Mouse (Mus musculus) hindbrain, embryonic 15.5 days (tissue): ENCODE results near the gene Scrn3. TPM values are rescaled to one million over a fixed set of nuclear protein-coding genes. Genes with fewer than 3 reads are reported as not detected.

Source experiments
- ATAC-seq: fragments of 200-750 bp; cut with Nextera tagmentation; 2 replicates; pipeline ENCODE4 v1.8.0; 2017; ENCODE audit warnings: low read depth, moderate number of reproducible peaks, moderate TSS enrichment; ENCODE audit not compliant: low FRiP score
- H3K27ac ChIP-seq: fragments of 300-500 bp; sonication (generic); replicated peaks from 2 replicates; pipeline ENCODE4 v1.5.1; 2015; ENCODE audit warnings: mild to moderate bottlenecking, inconsistent platforms
- H3K27me3 ChIP-seq: fragments of 300-500 bp; sonication (generic); 2 replicates; pipeline ENCODE4 v1.6.1; 2015; ENCODE audit warnings: control low read depth, inconsistent platforms
- H3K36me3 ChIP-seq: fragments of 300-500 bp; sonication (generic); 2 replicates; pipeline ENCODE4 v1.6.1; 2015; ENCODE audit warnings: control low read depth, inconsistent platforms
- H3K4me1 ChIP-seq: fragments of 300-500 bp; sonication (generic); replicated peaks from 2 replicates; pipeline ENCODE4 v1.6.1; 2015; ENCODE audit warnings: control low read depth, inconsistent platforms
- H3K4me2 ChIP-seq: fragments of 300-500 bp; sonication (generic); 2 replicates; pipeline ENCODE4 v1.6.1; 2015; ENCODE audit warnings: moderate library complexity, mild to moderate bottlenecking, inconsistent platforms
- H3K4me3 ChIP-seq: fragments of 300-500 bp; sonication (generic); 2 replicates; pipeline ENCODE4 v1.5.1; 2015; ENCODE audit warnings: mild to moderate bottlenecking, inconsistent platforms
- H3K9ac ChIP-seq: fragments of 300-500 bp; sonication (generic); 2 replicates; pipeline ENCODE4 v1.6.1; 2015; ENCODE audit warnings: inconsistent platforms
- H3K9me3 ChIP-seq: fragments of 300-500 bp; sonication (generic); 2 replicates; pipeline ENCODE4 v1.6.1; 2016; ENCODE audit warnings: control low read depth, inconsistent platforms
- WGBS: fragments of 180-500 bp; shearing (Covaris S2); methylation state at CpG from one replicate; pipeline ENCODE4 v1.1.7; 2015; 5-methylcytosine and 5-hydroxymethylcytosine counted together
- polyA plus RNA-seq: library from polyadenylated mRNA; unstranded; fragments of >200 nt; fragmentation: Nextera tagmentation; extraction: Ambion mirVana; gene quantifications from 2 replicates; pipeline ENCODE4 v1.2.1, GENCODE M21; 2015

Gene Scrn3
- polyA plus RNA-seq, 1 experiment from 2014 or later: 7.3 TPM

- Histone ChIP-seq H3K4me2 (peak overlapping the region; percentile 12; the same call in 1 of the 2 replicates), H3K4me3 (no peak overlapping the region), H3K27ac (no peak overlapping the region), H3K4me1 (peaks cover 23% of the 10 kb centered on the region), H3K27me3 (peaks cover 41% of the 10 kb centered on the region), H3K9me3 (no peaks in the 10 kb centered on the region), H3K36me3 (no peaks in the 10 kb centered on the region), H3K9ac (no peak overlapping the region)
- peak; percentile 23; the same call in 1 of the 2 replicates for ATAC-seq
- WGBS: 2% methylated on average over 18 of the region's 18 CpGs
Measured at GRCm38 (mm10) chr2:73277709-73278075, 34.7 kb upstream of the Scrn3 start.

- Histone ChIP-seq H3K4me3 (no peak overlapping the region), H3K4me2 (peak overlapping the region; percentile 29), H3K9ac (no peak overlapping the region), H3K27ac (no peak overlapping the region), H3K9me3 (no peaks in the 10 kb centered on the region), H3K4me1 (peaks cover 17% of the 10 kb centered on the region), H3K27me3 (peaks cover 41% of the 10 kb centered on the region), H3K36me3 (no peaks in the 10 kb centered on the region)
- ATAC-seq: peak; percentile 74
- WGBS: 2% methylated on average over 20 of the region's 20 CpGs
Measured at GRCm38 (mm10) chr2:73278131-73278854, 34.1 kb upstream of the Scrn3 start.

DNA sequence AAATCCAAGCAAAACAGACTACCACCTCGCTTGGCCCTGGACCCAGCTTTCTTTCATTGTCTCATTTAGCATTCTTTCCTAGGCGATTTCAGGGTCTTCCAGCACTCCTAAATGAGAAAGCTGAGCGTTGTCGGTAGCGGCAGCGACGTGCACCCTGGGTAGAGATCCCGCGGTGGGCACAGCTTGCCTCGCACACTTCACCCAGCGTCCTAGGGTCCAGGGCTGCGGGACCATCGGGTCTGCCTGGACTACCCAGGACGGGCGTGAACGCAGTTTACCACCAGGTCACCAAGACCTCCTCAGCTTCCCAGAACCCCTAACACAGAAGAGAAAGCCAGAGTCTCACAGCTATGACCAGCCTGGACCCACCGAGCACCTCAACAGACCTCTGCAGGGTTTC, 33.5 kb upstream of the Scrn3 start:
- Histone ChIP-seq H3K9me3 (no peaks in the 10 kb centered on the region), H3K4me3 (no peak overlapping the region), H3K36me3 (no peaks in the 10 kb centered on the region), H3K4me1 (peaks cover 11% of the 10 kb centered on the region), H3K27me3 (peaks cover 41% of the 10 kb centered on the region), H3K4me2 (peak overlapping the region; percentile 29), H3K9ac (no peak overlapping the region), H3K27ac (no peak overlapping the region)
- ATAC-seq: peak; percentile 46
- under 1% methylated on average over 17 of the region's 17 CpGs for WGBS

GRCm38 (mm10) chr2:73279271-73280038, 32.9 kb upstream of the Scrn3 start:
- peaks cover 41% of the 10 kb centered on the region for H3K27me3 ChIP-seq
- no peaks in the 10 kb centered on the region for H3K9me3 ChIP-seq
- H3K4me3 ChIP-seq: 0 out of 2 replicates have a peak overlapping the region, but pooled peaks have one; percentile 7
- H3K4me2 ChIP-seq: peak overlapping the region; percentile 29
- H3K36me3 ChIP-seq: no peaks in the 10 kb centered on the region
- no peak overlapping the region for H3K9ac ChIP-seq
- no peak; the same call in 1 of the 2 replicates for ATAC-seq
- peaks cover 5% of the 10 kb centered on the region for H3K4me1 ChIP-seq
- H3K27ac ChIP-seq: no peak overlapping the region
- under 1% methylated on average over 31 of the region's 31 CpGs for WGBS

DNA sequence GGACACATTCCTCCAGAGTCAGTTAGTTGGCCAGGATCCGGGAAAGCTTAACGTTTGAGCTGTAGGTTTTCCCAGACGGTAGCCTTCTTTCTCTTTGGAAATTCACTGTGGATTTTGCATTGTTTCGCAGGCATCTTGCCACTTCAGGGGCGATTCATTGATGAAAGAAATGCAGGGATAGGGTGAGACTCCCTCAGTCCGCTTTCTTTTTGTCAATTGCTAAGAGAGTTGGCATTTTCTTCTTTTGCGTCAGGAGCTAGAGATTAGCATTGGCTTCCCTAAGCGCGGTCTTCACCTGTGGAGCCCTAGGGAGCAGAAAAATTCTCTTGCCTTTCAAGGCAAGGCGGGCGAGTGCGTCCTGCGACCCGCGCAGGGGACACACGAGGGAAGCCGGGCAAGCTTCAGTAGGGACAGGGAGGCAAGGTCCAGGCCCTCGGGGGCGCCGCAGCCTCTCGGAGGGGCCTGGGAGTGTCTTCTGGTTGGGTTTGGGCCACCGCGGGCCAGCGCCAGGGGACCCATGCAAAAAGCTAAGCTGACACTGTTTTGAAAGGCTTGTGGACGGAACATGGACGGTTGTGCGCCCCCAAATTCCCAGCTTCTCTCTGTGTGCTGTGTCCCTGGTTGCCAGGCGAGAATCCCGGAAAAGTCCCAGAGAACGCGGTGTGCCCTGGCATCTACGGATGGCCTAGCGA, 31.9 kb upstream of the Scrn3 start:
- Histone ChIP-seq H3K4me3 (no peak overlapping the region; the same call in 1 of the 2 replicates), H3K4me1 (peaks cover 3% of the 10 kb centered on the region; the same call in 1 of the 2 replicates), H3K4me2 (no peak overlapping the region; the same call in 1 of the 2 replicates), H3K9me3 (no peaks in the 10 kb centered on the region), H3K36me3 (no peaks in the 10 kb centered on the region), H3K9ac (no peak overlapping the region), H3K27me3 (peaks cover 41% of the 10 kb centered on the region), H3K27ac (no peak overlapping the region)
- 3% methylated on average over 33 of the region's 33 CpGs for WGBS
- no peak for ATAC-seq

GRCm38 (mm10) chr2:73281048-73281661, 31.2 kb upstream of the Scrn3 start:
- no peak for ATAC-seq
- no peak overlapping the region; the same call in 1 of the 2 replicates for H3K4me2 ChIP-seq
- no peak overlapping the region for H3K27ac ChIP-seq
- no peak overlapping the region; the same call in 1 of the 2 replicates for H3K4me3 ChIP-seq
- peaks cover 36% of the 10 kb centered on the region for H3K27me3 ChIP-seq
- no peaks in the 10 kb centered on the region for H3K36me3 ChIP-seq
- no peaks in the 10 kb centered on the region for H3K9me3 ChIP-seq
- H3K4me1 ChIP-seq: peaks cover 3% of the 10 kb centered on the region; the same call in 1 of the 2 replicates
- no peak overlapping the region for H3K9ac ChIP-seq
- 17% methylated on average over 22 of the region's 22 CpGs for WGBS

- WGBS: 15% methylated on average over 7 of the region's 7 CpGs
- H3K9ac ChIP-seq: no peak overlapping the region
- no peak overlapping the region for H3K4me3 ChIP-seq
- no peak overlapping the region for H3K27ac ChIP-seq
- no peaks in the 10 kb centered on the region for H3K9me3 ChIP-seq
- H3K4me2 ChIP-seq: no peak overlapping the region
- no peak for ATAC-seq
- H3K36me3 ChIP-seq: no peaks in the 10 kb centered on the region
- peaks cover 3% of the 10 kb centered on the region; the same call in 1 of the 2 replicates for H3K4me1 ChIP-seq
- peaks cover 33% of the 10 kb centered on the region for H3K27me3 ChIP-seq
Measured at GRCm38 (mm10) chr2:73281707-73282106, 30.7 kb upstream of the Scrn3 start.

- no peak overlapping the region for H3K4me3 ChIP-seq
- WGBS: 10% methylated on average over 2 of the region's 2 CpGs
- no peak overlapping the region for H3K4me2 ChIP-seq
- peaks cover 6% of the 10 kb centered on the region; the same call in 1 of the 2 replicates for H3K36me3 ChIP-seq
- no peak overlapping the region for H3K9ac ChIP-seq
- no peak overlapping the region for H3K27ac ChIP-seq
- no peaks in the 10 kb centered on the region for H3K4me1 ChIP-seq
- no peak for ATAC-seq
- no peaks in the 10 kb centered on the region for H3K9me3 ChIP-seq
- H3K27me3 ChIP-seq: peaks cover 18% of the 10 kb centered on the region
Measured at GRCm38 (mm10) chr2:73285630-73286029, 26.8 kb upstream of the Scrn3 start.

DNA sequence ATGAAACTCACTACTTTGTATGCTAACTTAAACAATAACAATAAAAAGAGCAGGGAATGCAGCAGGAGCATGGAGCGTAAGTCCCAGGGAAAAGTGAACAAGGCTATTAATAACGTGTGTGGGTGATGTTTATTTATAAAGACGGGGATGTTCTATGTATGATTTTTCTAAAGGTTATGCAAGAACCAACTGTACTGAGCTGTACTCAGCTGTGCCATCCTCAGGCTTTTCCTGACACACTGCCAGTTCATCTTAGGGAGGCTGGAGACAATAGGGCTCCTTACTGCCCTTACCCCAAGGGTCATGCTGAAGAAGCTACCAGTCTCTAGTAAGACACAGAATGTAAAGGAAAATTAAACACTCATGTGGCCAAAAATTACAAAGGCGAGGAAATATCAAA, 21.3 kb upstream of the Scrn3 start:
- H3K4me2 ChIP-seq: no peak overlapping the region
- H3K9ac ChIP-seq: no peak overlapping the region
- no peak overlapping the region for H3K4me3 ChIP-seq
- peaks cover 28% of the 10 kb centered on the region; the same call in 1 of the 2 replicates for H3K36me3 ChIP-seq
- no peak for ATAC-seq
- no peak overlapping the region for H3K27ac ChIP-seq
- no peaks in the 10 kb centered on the region for H3K27me3 ChIP-seq
- H3K9me3 ChIP-seq: no peaks in the 10 kb centered on the region
- H3K4me1 ChIP-seq: no peaks in the 10 kb centered on the region
- WGBS: 87% methylated on average over 4 of the region's 4 CpGs

DNA sequence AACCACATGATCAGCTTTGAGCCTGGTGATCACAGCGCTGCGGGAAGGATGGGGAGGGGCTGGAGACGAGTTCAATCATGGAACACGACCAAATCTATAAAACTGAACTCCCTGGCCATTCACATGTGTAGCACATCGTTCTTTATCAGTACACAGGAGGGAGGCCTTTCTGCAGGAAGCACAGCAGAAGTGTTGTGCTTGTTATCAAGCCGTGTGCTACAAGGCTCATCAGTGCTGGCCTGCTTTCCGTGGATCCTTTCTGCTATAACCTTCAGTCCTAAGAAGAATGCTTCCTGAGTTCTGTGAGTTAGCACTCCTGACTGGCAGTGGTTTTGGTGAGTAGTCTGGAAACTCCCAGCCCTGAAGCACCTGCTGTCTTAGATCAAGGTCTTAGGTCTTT, 17.4 kb upstream of the Scrn3 start:
- WGBS: 88% methylated on average over 7 of the region's 7 CpGs

GRCm38 (mm10) chr2:73298154-73298553, 14.2 kb upstream of the Scrn3 start:
- no peak overlapping the region for H3K27ac ChIP-seq
- WGBS: 85% methylated on average over 7 of the region's 7 CpGs
- H3K9me3 ChIP-seq: no peaks in the 10 kb centered on the region
- ATAC-seq: no peak
- H3K9ac ChIP-seq: no peak overlapping the region
- no peaks in the 10 kb centered on the region for H3K4me1 ChIP-seq
- no peak overlapping the region for H3K4me3 ChIP-seq
- H3K27me3 ChIP-seq: no peaks in the 10 kb centered on the region
- H3K36me3 ChIP-seq: peaks cover 32% of the 10 kb centered on the region
- H3K4me2 ChIP-seq: no peak overlapping the region

More for the DNA sequence above, 17.4 kb upstream of the Scrn3 start:
- ATAC-seq: no peak
- no peak overlapping the region for H3K27ac ChIP-seq
- no peaks in the 10 kb centered on the region for H3K4me1 ChIP-seq
- H3K9me3 ChIP-seq: no peaks in the 10 kb centered on the region
- H3K9ac ChIP-seq: no peak overlapping the region
- H3K4me2 ChIP-seq: no peak overlapping the region
- H3K4me3 ChIP-seq: no peak overlapping the region
- H3K36me3 ChIP-seq: peaks cover 25% of the 10 kb centered on the region
- H3K27me3 ChIP-seq: no peaks in the 10 kb centered on the region
